Mouse (Mus musculus) neural tube, embryonic 15.5 days (tissue): ENCODE data around the gene Mob3b. TPM values are rescaled to one million over a fixed set of nuclear protein-coding genes. Genes with fewer than 3 reads are reported as not detected.

Experiments
- ATAC-seq: fragments of 200-750 bp; cut with Nextera tagmentation; 2 replicates; pipeline ENCODE4 v1.8.0; 2017; ENCODE audit warnings: mild to moderate bottlenecking, moderate TSS enrichment, moderate library complexity; ENCODE audit not compliant: low FRiP score
- H3K27ac ChIP-seq: fragments of 300-500 bp; sonication (generic); replicated peaks from 2 replicates; pipeline ENCODE4 v1.5.1; 2015; ENCODE audit warnings: mild to moderate bottlenecking, inconsistent platforms
- H3K27me3 ChIP-seq: fragments of 300-500 bp; sonication (generic); replicated peaks from 2 replicates; pipeline ENCODE4 v1.6.1; 2015; ENCODE audit warnings: inconsistent platforms
- H3K36me3 ChIP-seq: fragments of 300-500 bp; sonication (generic); 2 replicates; pipeline ENCODE4 v1.6.1; 2015; ENCODE audit warnings: inconsistent platforms
- H3K4me1 ChIP-seq: fragments of 300-500 bp; sonication (generic); 2 replicates; pipeline ENCODE4 v1.6.1; 2015; ENCODE audit warnings: inconsistent platforms
- H3K4me2 ChIP-seq: fragments of 300-500 bp; sonication (generic); 2 replicates; pipeline ENCODE4 v1.6.1; 2015; ENCODE audit warnings: inconsistent platforms, mild to moderate bottlenecking, moderate library complexity
- H3K4me3 ChIP-seq: fragments of 300-500 bp; sonication (generic); replicated peaks from 2 replicates; pipeline ENCODE4 v1.5.1; 2015; ENCODE audit warnings: mild to moderate bottlenecking, inconsistent platforms
- H3K9ac ChIP-seq: fragments of 300-500 bp; sonication (generic); replicated peaks from 2 replicates; pipeline ENCODE4 v1.6.1; 2015; ENCODE audit warnings: mild to moderate bottlenecking, inconsistent platforms
- H3K9me3 ChIP-seq: fragments of 300-500 bp; sonication (generic); replicated peaks from 2 replicates; pipeline ENCODE4 v1.6.1; 2016; ENCODE audit warnings: inconsistent platforms
- WGBS: fragments of 180-500 bp; shearing (Covaris S2); methylation state at CpG from one replicate; pipeline ENCODE4 v1.1.7; 2015; ENCODE audit warnings: mixed read lengths; 5-methylcytosine and 5-hydroxymethylcytosine counted together
- polyA plus RNA-seq: library from polyadenylated mRNA; unstranded; fragments of >200 nt; fragmentation: Nextera tagmentation; extraction: Ambion mirVana; gene quantifications from 2 replicates; pipeline ENCODE4 v1.2.1, GENCODE M21; 2015

Gene Mob3b
- polyA plus RNA-seq, 1 experiment from 2014 or later, result 3.7 TPM

- H3K9ac ChIP-seq, result no peak overlapping the region
- no peak overlapping the region for H3K27ac ChIP-seq
- H3K36me3 ChIP-seq, result no peaks in the 10 kb centered on the region
- no peaks in the 10 kb centered on the region for H3K27me3 ChIP-seq
- no peak overlapping the region for H3K4me2 ChIP-seq
- no peaks in the 10 kb centered on the region for H3K4me1 ChIP-seq
- WGBS, result 95% methylated on average over 4 of the region's 4 CpGs
- no peak for ATAC-seq
- no peak overlapping the region for H3K4me3 ChIP-seq
- H3K9me3 ChIP-seq, result no peaks in the 10 kb centered on the region
Measured at GRCm38 (mm10) chr4:35112452-35112851, 44.8 kb downstream of the Mob3b start.

GRCm38 (mm10) chr4:35105115-35105773 is 52.0 kb downstream of the Mob3b start:
- Histone ChIP-seq H3K4me1 (peaks cover 6% of the 10 kb centered on the region), H3K4me2 (no peak overlapping the region), H3K36me3 (no peaks in the 10 kb centered on the region), H3K4me3 (no peak overlapping the region), H3K27ac (no peak overlapping the region), H3K9ac (no peak overlapping the region), H3K27me3 (no peaks in the 10 kb centered on the region), H3K9me3 (no peaks in the 10 kb centered on the region)
- ATAC-seq, result no peak
- 78% methylated on average over 14 of the region's 14 CpGs for WGBS

- Histone ChIP-seq H3K27me3 (no peaks in the 10 kb centered on the region), H3K36me3 (no peaks in the 10 kb centered on the region), H3K9ac (no peak overlapping the region), H3K4me1 (peaks cover 19% of the 10 kb centered on the region), H3K27ac (no peak overlapping the region), H3K9me3 (no peaks in the 10 kb centered on the region), H3K4me2 (no peak overlapping the region), H3K4me3 (no peak overlapping the region)
- WGBS, result 21% methylated on average over 7 of the region's 7 CpGs
- no peak for ATAC-seq
Measured at GRCm38 (mm10) chr4:35101201-35101600, 56.1 kb downstream of the Mob3b start.

- Histone ChIP-seq H3K4me3 (peak overlapping the region; percentile 38), H3K4me1 (peaks cover 19% of the 10 kb centered on the region), H3K36me3 (no peaks in the 10 kb centered on the region), H3K4me2 (peak overlapping the region; percentile 70), H3K27me3 (no peaks in the 10 kb centered on the region), H3K9ac (no peak overlapping the region; the same call in 1 of the 2 replicates), H3K9me3 (no peaks in the 10 kb centered on the region), H3K27ac (0 out of 2 replicates have a peak overlapping the region, but pooled peaks have one; percentile 54)
- 9% methylated on average over 29 of the region's 29 CpGs for WGBS
- peak; percentile 92 for ATAC-seq
Measured at GRCm38 (mm10) chr4:35099865-35100780, 57.2 kb downstream of the Mob3b start.

- H3K9me3 ChIP-seq, result no peaks in the 10 kb centered on the region
- H3K36me3 ChIP-seq, result no peaks in the 10 kb centered on the region
- 0 out of 2 replicates have a peak overlapping the region, but pooled peaks have one; percentile 54 for H3K27ac ChIP-seq
- peaks cover 19% of the 10 kb centered on the region for H3K4me1 ChIP-seq
- no peaks in the 10 kb centered on the region for H3K27me3 ChIP-seq
- H3K9ac ChIP-seq, result no peak overlapping the region; the same call in 1 of the 2 replicates
- peak overlapping the region; percentile 70 for H3K4me2 ChIP-seq
- 21% methylated on average over 17 of the region's 17 CpGs for WGBS
- ATAC-seq, result peak; percentile 40; the same call in 1 of the 2 replicates
- peak overlapping the region; percentile 38 for H3K4me3 ChIP-seq
Measured at GRCm38 (mm10) chr4:35099210-35099864, 57.9 kb downstream of the Mob3b start.

GRCm38 (mm10) chr4:35098552-35098951 is 58.7 kb downstream of the Mob3b start:
- H3K4me3 ChIP-seq, result no peak overlapping the region
- H3K27ac ChIP-seq, result no peak overlapping the region
- H3K27me3 ChIP-seq, result no peaks in the 10 kb centered on the region
- peaks cover 19% of the 10 kb centered on the region for H3K4me1 ChIP-seq
- ATAC-seq, result no peak
- no peaks in the 10 kb centered on the region for H3K9me3 ChIP-seq
- no peak overlapping the region for H3K4me2 ChIP-seq
- no peak overlapping the region for H3K9ac ChIP-seq
- WGBS, result 91% methylated on average over 6 of the region's 6 CpGs
- no peaks in the 10 kb centered on the region for H3K36me3 ChIP-seq

- H3K4me1 ChIP-seq, result peaks cover 19% of the 10 kb centered on the region
- H3K27me3 ChIP-seq, result no peaks in the 10 kb centered on the region
- H3K4me2 ChIP-seq, result no peak overlapping the region
- no peaks in the 10 kb centered on the region for H3K9me3 ChIP-seq
- ATAC-seq, result no peak
- no peaks in the 10 kb centered on the region for H3K36me3 ChIP-seq
- no peak overlapping the region for H3K4me3 ChIP-seq
- no peak overlapping the region for H3K9ac ChIP-seq
- WGBS, result 90% methylated on average over 28 of the region's 28 CpGs
- H3K27ac ChIP-seq, result no peak overlapping the region
Measured at GRCm38 (mm10) chr4:35096226-35097175, 60.8 kb downstream of the Mob3b start.

GRCm38 (mm10) chr4:35092457-35092856 is 64.8 kb downstream of the Mob3b start:
- Histone ChIP-seq H3K9ac (no peak overlapping the region), H3K4me1 (no peaks in the 10 kb centered on the region), H3K36me3 (no peaks in the 10 kb centered on the region), H3K4me2 (no peak overlapping the region), H3K9me3 (no peaks in the 10 kb centered on the region), H3K27ac (no peak overlapping the region), H3K27me3 (no peaks in the 10 kb centered on the region), H3K4me3 (no peak overlapping the region)
- ATAC-seq, result no peak
- WGBS, result 85% methylated on average over 3 of the region's 3 CpGs

GRCm38 (mm10) chr4:35091157-35091784 is 66.0 kb downstream of the Mob3b start:
- Histone ChIP-seq H3K9ac (no peak overlapping the region), H3K4me2 (no peak overlapping the region), H3K27me3 (no peaks in the 10 kb centered on the region), H3K9me3 (no peaks in the 10 kb centered on the region), H3K27ac (no peak overlapping the region), H3K36me3 (no peaks in the 10 kb centered on the region), H3K4me3 (no peak overlapping the region), H3K4me1 (no peaks in the 10 kb centered on the region)
- ATAC-seq, result no peak
- 85% methylated on average over 13 of the region's 13 CpGs for WGBS
